Mouse (Mus musculus) lung, embryonic 15.5 days (tissue): ENCODE results near the gene Glt8d2. TPM values are rescaled to one million over a fixed set of nuclear protein-coding genes. Genes with fewer than 3 reads are reported as not detected.
A peak's percentile ranks its signal among the peaks of the same experiment; 100 is the strongest.
"Not testable (repeated sequence)": the region's sequence is repeated elsewhere in the genome, so short reads cannot be mapped to it uniquely, and the experiment has no call there.

ENCODE experiments used
- ATAC-seq: fragments of 200-750 bp; cut with Nextera tagmentation; 2 replicates; pipeline ENCODE4 v1.8.0; 2017; ENCODE audit warnings: moderate number of reproducible peaks, borderline replicate concordance; ENCODE audit not compliant: low FRiP score, low TSS enrichment; ENCODE audit errors: extremely low read depth
- H3K27ac ChIP-seq: fragments of 300-500 bp; sonication (generic); 2 replicates; pipeline ENCODE4 v1.5.1; 2015; ENCODE audit warnings: moderate library complexity, mild to moderate bottlenecking, inconsistent platforms
- H3K27me3 ChIP-seq: fragments of 300-500 bp; sonication (generic); 2 replicates; pipeline ENCODE4 v1.6.1; 2015; ENCODE audit warnings: inconsistent platforms
- H3K36me3 ChIP-seq: fragments of 300-500 bp; sonication (generic); 2 replicates; pipeline ENCODE4 v1.6.1; 2015; ENCODE audit warnings: inconsistent platforms
- H3K4me1 ChIP-seq: fragments of 300-500 bp; sonication (generic); 2 replicates; pipeline ENCODE4 v1.6.1; 2015; ENCODE audit warnings: inconsistent platforms
- H3K4me2 ChIP-seq: fragments of 300-500 bp; sonication (generic); 2 replicates; pipeline ENCODE4 v1.6.1; 2015; ENCODE audit warnings: inconsistent platforms, mild to moderate bottlenecking, moderate library complexity
- H3K4me3 ChIP-seq: fragments of 300-500 bp; sonication (generic); 2 replicates; pipeline ENCODE4 v1.5.1; 2015; ENCODE audit warnings: mild to moderate bottlenecking, inconsistent platforms
- H3K9ac ChIP-seq: fragments of 300-500 bp; sonication (generic); 2 replicates; pipeline ENCODE4 v1.6.1; 2015; ENCODE audit warnings: inconsistent platforms
- H3K9me3 ChIP-seq: fragments of 300-500 bp; sonication (generic); 2 replicates; pipeline ENCODE4 v1.6.1; 2016; ENCODE audit warnings: inconsistent platforms
- WGBS: fragments of 180-500 bp; shearing (Covaris S2); methylation state at CpG from one replicate; pipeline ENCODE4 v1.1.7; 2015; 5-methylcytosine and 5-hydroxymethylcytosine counted together
- polyA plus RNA-seq: library from polyadenylated mRNA; unstranded; fragments of >200 nt; fragmentation: Nextera tagmentation; extraction: Ambion mirVana; gene quantifications from 2 replicates; pipeline ENCODE4 v1.2.1, GENCODE M21; 2015

Gene Glt8d2
- polyA plus RNA-seq, 1 experiment from 2014 or later: 3.9 TPM

DNA sequence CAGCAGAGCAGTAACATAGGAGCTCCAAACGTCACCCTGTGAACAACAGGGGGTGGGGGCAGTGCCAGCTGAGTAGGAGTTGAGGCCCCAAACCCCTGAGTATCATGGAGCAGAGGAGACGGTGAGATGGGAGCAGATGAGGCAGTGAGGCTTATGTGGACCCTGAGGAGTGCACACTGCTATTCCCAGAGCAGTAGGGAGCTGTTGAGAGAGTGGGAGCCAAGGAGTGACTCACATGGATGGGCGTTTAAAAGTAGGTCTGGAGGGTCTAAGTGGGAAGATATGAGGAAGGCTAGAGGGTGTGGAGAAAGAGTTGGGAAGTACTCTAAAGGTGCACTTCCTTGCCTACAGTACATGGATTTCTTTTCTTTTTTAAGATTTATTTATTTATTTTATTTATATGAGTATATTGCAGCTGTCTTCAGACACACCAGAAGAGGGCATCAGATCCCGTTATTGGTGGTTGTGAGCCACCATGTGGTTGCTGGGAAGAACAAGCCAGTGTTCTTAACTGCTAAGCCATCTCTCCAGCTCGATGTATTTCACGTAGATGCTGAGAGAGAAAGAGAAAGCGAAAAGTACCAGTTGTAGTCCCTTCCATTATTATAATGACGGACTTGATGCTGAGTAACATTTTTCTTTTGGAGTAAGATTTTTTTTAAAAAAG lies 51.3 kb downstream of the Glt8d2 start:
- Histone ChIP-seq H3K9ac (no peak overlapping the region), H3K27me3 (no peaks in the 10 kb centered on the region), H3K4me1 (no peaks in the 10 kb centered on the region), H3K9me3 (no peaks in the 10 kb centered on the region), H3K27ac (no peak overlapping the region), H3K4me2 (no peak overlapping the region), H3K36me3 (peaks cover 68% of the 10 kb centered on the region), H3K4me3 (no peak overlapping the region)
- WGBS: 91% methylated on average over 8 of the region's 8 CpGs
- ATAC-seq: no peak

DNA sequence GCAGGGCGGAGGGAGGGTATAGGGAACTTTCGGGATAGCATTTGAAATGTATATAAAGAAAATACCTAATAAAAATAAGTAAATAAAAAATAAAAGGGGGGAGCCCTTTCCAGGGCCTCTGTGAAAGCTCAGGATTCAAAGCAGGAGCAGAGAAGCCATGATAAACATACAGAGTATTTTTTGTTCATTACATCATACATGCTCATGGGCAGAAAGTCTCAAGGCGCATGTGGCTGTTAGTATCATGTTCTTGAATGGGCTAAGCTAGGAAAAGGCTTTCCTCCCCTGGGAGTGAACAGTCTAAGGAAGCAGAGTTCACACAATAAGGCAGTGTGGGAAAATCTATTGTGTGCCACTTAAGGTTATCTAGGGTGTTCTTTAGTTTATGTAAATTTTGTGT lies 54.1 kb downstream of the Glt8d2 start:
- Histone ChIP-seq H3K4me3 (no peak overlapping the region), H3K27me3 (no peaks in the 10 kb centered on the region), H3K9ac (no peak overlapping the region), H3K9me3 (no peaks in the 10 kb centered on the region), H3K27ac (no peak overlapping the region), H3K36me3 (peaks cover 60% of the 10 kb centered on the region), H3K4me1 (peaks cover 3% of the 10 kb centered on the region), H3K4me2 (no peak overlapping the region)
- no peak for ATAC-seq
- WGBS: 95% methylated on average over 3 of the region's 3 CpGs

DNA sequence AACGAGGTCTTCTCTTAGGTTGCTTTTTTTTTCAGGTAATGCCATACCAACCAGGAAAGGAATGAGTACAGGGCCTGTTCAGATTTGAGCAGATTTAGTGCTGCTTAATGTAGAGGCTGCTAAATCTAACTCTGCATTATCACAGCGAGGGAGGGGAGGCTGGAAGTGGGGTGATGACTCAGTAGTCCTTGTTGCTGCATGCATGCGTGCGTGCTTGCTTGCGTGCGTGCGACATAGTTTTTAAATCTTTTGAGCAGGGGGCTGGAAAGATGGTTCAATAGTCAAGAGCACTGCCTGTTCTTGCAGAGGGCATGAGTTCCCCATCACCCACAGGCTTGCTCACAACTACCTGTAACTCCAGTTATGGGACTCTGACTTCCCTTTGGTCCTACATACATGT lies 56.1 kb downstream of the Glt8d2 start:
- ATAC-seq: no peak
- H3K4me3 ChIP-seq: no peak overlapping the region
- 97% methylated on average over 7 of the region's 7 CpGs for WGBS
- no peaks in the 10 kb centered on the region for H3K9me3 ChIP-seq
- H3K4me1 ChIP-seq: peaks cover 13% of the 10 kb centered on the region
- H3K9ac ChIP-seq: no peak overlapping the region
- H3K4me2 ChIP-seq: no peak overlapping the region
- peaks cover 42% of the 10 kb centered on the region for H3K36me3 ChIP-seq
- H3K27ac ChIP-seq: no peak overlapping the region
- no peaks in the 10 kb centered on the region for H3K27me3 ChIP-seq

DNA sequence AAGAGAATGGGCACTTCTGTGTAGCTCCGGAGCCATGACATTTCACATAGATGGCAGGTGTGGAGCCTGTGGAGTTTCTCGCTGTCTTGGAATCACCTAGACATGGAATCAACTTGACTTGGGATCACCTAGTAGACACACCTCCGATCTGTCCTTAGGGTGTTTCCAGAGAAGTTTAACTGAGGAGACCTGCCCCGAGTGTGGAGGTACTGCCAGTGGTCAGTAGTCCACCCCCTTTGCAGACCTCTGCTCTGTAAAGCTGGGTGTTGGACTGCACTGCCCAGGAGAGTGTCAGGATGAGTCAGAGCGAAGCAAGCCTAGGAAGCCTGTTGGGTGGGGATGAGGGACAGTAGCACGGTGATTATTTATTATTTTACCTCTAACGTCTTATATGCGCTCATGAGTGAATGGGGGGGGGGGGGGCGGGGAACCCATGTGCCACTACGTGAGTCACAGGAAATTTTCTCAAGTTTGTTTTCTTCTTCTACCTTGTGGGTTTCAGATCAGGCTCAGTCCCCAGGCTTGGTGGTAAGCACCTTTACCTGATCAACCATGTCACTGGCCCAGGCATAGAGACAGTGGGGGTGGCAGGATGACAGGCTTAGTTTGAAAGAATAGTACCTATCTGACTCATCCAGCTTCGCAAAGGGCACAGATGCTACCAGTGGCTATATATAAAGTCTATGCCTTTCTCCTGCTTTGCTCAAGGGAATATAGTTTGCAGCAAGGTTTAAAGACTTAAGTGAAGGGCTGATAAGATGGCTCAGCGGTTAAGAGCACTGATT lies 57.8 kb downstream of the Glt8d2 start:
- Histone ChIP-seq H3K4me1 (peaks cover 13% of the 10 kb centered on the region), H3K27me3 (no peaks in the 10 kb centered on the region), H3K4me3 (no peak overlapping the region), H3K27ac (no peak overlapping the region), H3K9me3 (no peaks in the 10 kb centered on the region), H3K9ac (no peak overlapping the region), H3K4me2 (no peak overlapping the region), H3K36me3 (peaks cover 33% of the 10 kb centered on the region)
- 95% methylated on average over 12 of the region's 12 CpGs for WGBS
- ATAC-seq: no peak

DNA sequence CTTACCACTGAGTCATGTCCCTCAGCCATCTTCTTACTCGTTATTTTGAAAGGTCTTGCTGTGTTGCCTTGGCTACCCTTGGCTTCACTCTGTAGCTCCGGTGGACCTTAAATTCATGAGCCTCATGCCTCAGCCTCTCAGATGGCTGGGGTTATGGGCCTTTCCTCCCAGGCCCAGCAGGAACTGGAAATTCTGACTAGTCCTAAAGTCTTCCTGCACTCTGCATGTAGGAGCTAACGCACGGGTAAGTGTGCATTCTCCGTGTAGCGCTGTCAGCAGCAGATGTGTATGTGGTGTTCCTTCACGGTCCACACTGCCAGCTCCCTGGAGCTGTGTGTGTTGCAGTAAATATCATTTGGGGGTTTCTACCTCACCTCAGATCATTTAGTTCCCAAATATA lies 59.3 kb downstream of the Glt8d2 start:
- H3K27me3 ChIP-seq: no peaks in the 10 kb centered on the region
- H3K4me2 ChIP-seq: peak overlapping the region; percentile 67
- H3K27ac ChIP-seq: no peak overlapping the region
- peaks cover 19% of the 10 kb centered on the region; the same call in 1 of the 2 replicates for H3K36me3 ChIP-seq
- H3K9me3 ChIP-seq: no peaks in the 10 kb centered on the region
- H3K4me3 ChIP-seq: peak overlapping the region; percentile 54
- WGBS: 79% methylated on average over 7 of the region's 7 CpGs
- H3K4me1 ChIP-seq: peaks cover 13% of the 10 kb centered on the region
- peak overlapping the region; percentile 25; the same call in 1 of the 2 replicates for H3K9ac ChIP-seq
- ATAC-seq: no peak

DNA sequence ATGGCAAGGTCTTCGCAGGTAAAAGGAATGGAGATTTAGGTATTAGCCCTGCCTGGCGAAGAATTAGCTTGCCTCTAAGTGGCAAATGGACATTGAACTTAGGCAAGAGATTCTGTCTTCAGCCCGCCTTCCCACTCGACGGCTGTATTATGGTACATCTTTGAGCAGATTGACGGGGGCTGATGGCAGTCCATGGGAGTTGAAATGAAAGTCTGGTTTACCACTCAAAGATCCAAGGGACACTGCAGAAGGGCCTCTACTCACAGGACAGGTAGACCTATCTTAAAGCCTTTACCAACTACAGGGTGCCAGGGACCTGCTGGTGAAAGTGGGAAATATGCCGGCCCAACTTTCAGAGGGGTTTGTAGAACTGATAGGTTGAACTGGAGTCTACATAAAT lies 60.0 kb downstream of the Glt8d2 start:
- Histone ChIP-seq H3K27me3 (no peaks in the 10 kb centered on the region), H3K9me3 (no peaks in the 10 kb centered on the region), H3K36me3 (peaks cover 19% of the 10 kb centered on the region; the same call in 1 of the 2 replicates), H3K4me3 (peak overlapping the region; percentile 54), H3K4me1 (peaks cover 13% of the 10 kb centered on the region), H3K27ac (no peak overlapping the region; the same call in 1 of the 2 replicates), H3K9ac (peak overlapping the region; percentile 77), H3K4me2 (peak overlapping the region; percentile 67)
- WGBS: 10% methylated on average over 7 of the region's 7 CpGs
- no peak for ATAC-seq

DNA sequence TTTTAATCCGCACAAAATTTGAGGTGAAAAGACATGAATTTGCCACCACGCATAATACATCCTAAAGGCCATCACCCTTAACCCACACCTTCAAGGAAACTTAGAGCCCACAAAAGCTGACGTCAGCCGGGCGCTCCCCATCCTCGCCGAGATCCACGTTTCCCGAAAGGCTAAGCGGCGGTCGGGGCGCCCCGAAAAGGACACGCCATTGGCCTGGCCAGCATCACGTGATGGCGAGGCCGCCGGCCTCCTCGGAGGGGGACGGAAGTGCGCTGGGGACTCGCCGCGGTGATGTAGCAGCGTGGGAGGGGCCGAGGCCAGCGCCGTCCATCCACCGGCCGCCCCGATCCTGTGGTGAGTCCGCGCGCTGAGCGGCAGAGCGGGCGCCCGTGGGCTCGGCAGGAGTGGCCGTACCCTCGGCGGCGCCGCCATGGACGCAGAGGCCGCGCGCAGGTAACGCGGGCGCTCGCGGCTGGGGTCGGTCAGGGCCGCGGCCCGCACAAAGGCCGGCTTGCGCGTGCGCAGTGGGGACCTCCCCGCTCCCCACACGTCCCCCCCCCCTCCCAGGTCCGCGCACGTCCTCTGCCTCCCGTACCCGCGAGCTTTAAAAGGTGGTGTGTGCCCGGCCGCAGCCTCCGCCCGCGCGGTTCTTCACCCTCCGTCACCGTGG lies 60.7 kb downstream of the Glt8d2 start, which contains the start of gene Tdg:
Gene Tdg, plus strand, starts transcription at position 243 of the 670 bp plus-strand sequence.
- not testable (repeated sequence) for H3K9me3 ChIP-seq, H3K27me3 ChIP-seq
- peak; percentile 98 for ATAC-seq
- peak within 1 kb of the TSS; percentile 54 for H3K4me3 ChIP-seq
- under 1% methylated on average over 77 of the region's 78 CpGs for WGBS
- H3K4me2 ChIP-seq: peak within 1 kb of the TSS; percentile 83
- peak within 1 kb of the TSS; percentile 84 for H3K27ac ChIP-seq
- H3K9ac ChIP-seq: peak within 1 kb of the TSS; percentile 77
- peaks cover 19% of the 10 kb centered on the region; the same call in 1 of the 2 replicates for H3K36me3 ChIP-seq
- H3K4me1 ChIP-seq: peaks cover 13% of the 10 kb centered on the region

DNA sequence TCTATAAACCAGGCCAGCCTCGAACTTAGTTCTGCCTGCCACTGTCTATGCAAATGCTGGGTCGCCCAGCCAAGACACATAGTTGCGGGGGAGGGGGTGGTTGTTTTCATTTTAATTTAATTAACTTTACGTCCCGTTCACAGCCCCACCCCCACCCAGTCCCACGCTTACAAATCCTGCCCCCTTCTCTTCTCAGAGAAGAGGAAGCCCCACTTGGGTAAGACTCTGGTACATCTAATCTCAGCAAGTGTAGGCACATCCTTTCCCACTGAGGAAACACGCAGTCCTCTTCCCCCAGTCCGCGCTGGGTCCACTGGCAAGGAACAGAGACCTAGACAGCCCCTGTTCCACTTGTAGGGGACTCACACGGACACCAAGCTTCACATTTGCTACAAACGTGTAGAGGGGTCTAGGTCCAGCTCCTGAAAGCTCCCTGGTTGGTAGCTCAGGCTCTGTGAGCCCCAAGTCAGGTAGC lies 61.3 kb downstream of the Glt8d2 start:
- ATAC-seq: peak; percentile 24
- no peaks in the 10 kb centered on the region for H3K27me3 ChIP-seq
- H3K27ac ChIP-seq: peak overlapping the region; percentile 84
- H3K4me2 ChIP-seq: peak overlapping the region; percentile 83
- WGBS: 4% methylated on average over 11 of the region's 11 CpGs
- no peaks in the 10 kb centered on the region for H3K9me3 ChIP-seq
- H3K36me3 ChIP-seq: peaks cover 15% of the 10 kb centered on the region; the same call in 1 of the 2 replicates
- H3K4me3 ChIP-seq: peak overlapping the region; percentile 54
- peak overlapping the region; percentile 60 for H3K9ac ChIP-seq
- peaks cover 13% of the 10 kb centered on the region for H3K4me1 ChIP-seq

DNA sequence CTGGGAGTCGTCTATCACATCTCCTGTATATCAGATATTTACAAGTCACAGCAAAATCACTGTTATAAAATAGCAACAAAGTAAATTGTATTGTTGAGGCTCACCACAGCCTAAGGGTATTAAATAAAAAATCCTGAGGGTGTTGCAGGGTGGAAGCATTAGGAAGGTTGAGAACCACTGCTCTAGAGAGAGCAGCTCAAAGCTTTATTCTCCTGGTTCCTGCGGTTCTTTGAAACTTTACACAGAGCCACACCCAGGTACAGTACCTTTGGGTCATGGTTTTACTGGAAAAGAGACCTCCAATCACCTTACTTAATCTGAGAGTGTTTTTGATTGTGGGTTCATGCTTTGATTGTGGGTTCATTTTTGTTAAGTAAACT lies 66.9 kb downstream of the Glt8d2 start:
- WGBS: 2% methylated on average over 2 of the region's 2 CpGs
- peak overlapping the region; percentile 71 for H3K4me2 ChIP-seq
- not testable (repeated sequence) for ATAC-seq

DNA sequence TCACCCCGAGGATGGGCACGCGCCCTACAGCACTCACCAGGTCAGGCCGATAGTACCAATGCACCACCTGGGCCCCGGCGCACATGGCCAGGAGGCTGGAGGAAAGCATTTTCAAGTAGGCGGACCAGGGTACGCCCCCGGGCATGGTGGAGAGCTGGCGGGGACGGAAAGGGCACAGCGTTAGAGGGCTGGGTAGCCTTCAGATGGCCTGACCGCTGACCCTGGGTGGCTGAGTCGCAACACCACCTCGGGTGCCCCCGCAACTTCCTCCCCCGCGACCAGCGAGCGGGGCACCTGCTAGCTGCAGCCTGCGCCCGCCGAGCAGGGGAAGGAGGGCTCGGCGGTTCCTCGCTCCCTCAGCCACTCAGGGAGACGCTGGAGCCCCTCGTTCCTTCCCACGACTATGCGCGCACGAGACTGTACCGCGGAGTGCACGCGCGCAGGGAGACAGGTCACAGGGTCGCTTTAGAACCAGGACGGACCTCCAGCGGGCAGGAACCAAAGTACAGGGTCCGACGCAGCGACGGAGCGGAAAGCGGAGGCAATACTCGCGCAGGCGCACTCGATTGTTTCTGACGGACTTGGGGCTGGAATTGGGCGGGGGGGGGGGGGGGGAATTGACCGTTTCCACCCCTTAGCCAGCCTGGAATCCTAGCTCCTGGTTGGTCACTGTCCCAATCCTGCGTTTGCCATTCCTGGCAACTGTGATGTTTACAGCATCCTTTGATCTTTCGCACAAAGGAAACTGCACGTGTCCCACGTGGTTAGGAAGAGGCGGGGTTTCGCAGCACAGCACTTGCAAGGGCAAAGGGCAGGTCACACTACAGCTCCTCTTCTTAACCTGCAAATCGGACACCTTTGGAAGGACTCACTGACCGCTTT lies 67.5 kb downstream of the Glt8d2 start, which contains the start of gene 1190007I07Rik:
Gene 1190007I07Rik, minus strand, starts transcription at position 558 of the 882 bp plus-strand sequence.
- Histone ChIP-seq H3K27ac (peak within 1 kb of the TSS; percentile 88), H3K36me3 (no peaks in the 10 kb centered on the region), H3K4me3 (peak within 1 kb of the TSS; percentile 85), H3K4me1 (peaks cover 4% of the 10 kb centered on the region; the same call in 1 of the 2 replicates), H3K9me3 (no peaks in the 10 kb centered on the region), H3K9ac (peak within 1 kb of the TSS; percentile 85), H3K4me2 (peak within 1 kb of the TSS; percentile 71), H3K27me3 (no peaks in the 10 kb centered on the region)
- ATAC-seq: peak; percentile 91
- under 1% methylated on average over 61 of the region's 61 CpGs for WGBS

More for the DNA sequence above, 66.9 kb downstream of the Glt8d2 start:
- Histone ChIP-seq H3K4me3 (peak overlapping the region; percentile 85), H3K9ac (peak overlapping the region; percentile 85), H3K27ac (peak overlapping the region; percentile 88)
- not testable (repeated sequence) for H3K27me3 ChIP-seq, H3K36me3 ChIP-seq, H3K9me3 ChIP-seq, H3K4me1 ChIP-seq

DNA sequence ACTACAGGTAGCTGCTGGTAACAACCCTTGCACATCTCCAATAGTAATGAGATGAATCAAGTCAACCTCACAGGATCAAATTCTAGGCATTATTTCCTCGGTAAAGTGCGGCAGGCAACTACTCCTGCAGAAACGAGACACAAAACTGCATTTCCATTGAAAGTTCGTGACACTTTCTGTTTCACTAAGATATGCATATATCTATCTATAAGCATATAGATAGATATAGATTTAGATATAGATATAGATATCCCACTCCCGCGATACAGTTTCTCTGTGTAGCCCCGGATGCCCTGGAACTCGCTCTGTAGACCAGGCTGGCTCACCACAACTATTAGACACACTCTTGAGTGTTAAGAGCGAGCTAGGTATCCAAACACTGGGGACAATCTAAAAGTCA lies 68.2 kb downstream of the Glt8d2 start:
- no peak overlapping the region for H3K27ac ChIP-seq
- no peaks in the 10 kb centered on the region for H3K27me3 ChIP-seq
- no peaks in the 10 kb centered on the region for H3K36me3 ChIP-seq
- ATAC-seq: no peak
- H3K9ac ChIP-seq: peak overlapping the region; percentile 85
- H3K4me2 ChIP-seq: peak overlapping the region; percentile 71
- no peaks in the 10 kb centered on the region for H3K9me3 ChIP-seq
- H3K4me3 ChIP-seq: peak overlapping the region; percentile 85
- peaks cover 4% of the 10 kb centered on the region; the same call in 1 of the 2 replicates for H3K4me1 ChIP-seq
- 21% methylated on average over 9 of the region's 9 CpGs for WGBS
